Mouse (Mus musculus): ENCODE data around the gene Ap3d1.

Gene Ap3d1

GRCm38 (mm10) chr10:80704418-80704817 is 37.6 kb downstream of the Ap3d1 start:
- DNase-seq (ENCODE audit: low read depth, low spot score) = no peak

GRCm38 (mm10) chr10:80703643-80704042 is 38.4 kb downstream of the Ap3d1 start:
- DNase-seq (ENCODE audit: low read depth, low spot score) = no peak

- DNase-seq (ENCODE audit: low read depth, low spot score) = peak; percentile 96
These were observed 39.3 kb downstream of the Ap3d1 start for GRCm38 (mm10) chr10:80702536-80703390.

GRCm38 (mm10) chr10:80701721-80702535 is 40.1 kb downstream of the Ap3d1 start, which contains the start of the genes Mob3a and Izumo4:
Gene Mob3a, minus strand, starts transcription at chr10:80701977.
Gene Izumo4, plus strand, starts transcription at chr10:80702184.
- peak; percentile 100 for DNase-seq (ENCODE audit: low read depth, low spot score)

GRCm38 (mm10) chr10:80700732-80701131 is 41.3 kb downstream of the Ap3d1 start:
- no peak for DNase-seq (ENCODE audit: low read depth, low spot score)

- no peak for DNase-seq (ENCODE audit: low read depth, low spot score)
These were observed 42.0 kb downstream of the Ap3d1 start for GRCm38 (mm10) chr10:80700038-80700504.

GRCm38 (mm10) chr10:80698605-80699004 is 43.5 kb downstream of the Ap3d1 start:
- no peak for DNase-seq (ENCODE audit: low read depth, low spot score)

GRCm38 (mm10) chr10:80697812-80698211 is 44.3 kb downstream of the Ap3d1 start:
- DNase-seq (ENCODE audit: low read depth, low spot score) = no peak

GRCm38 (mm10) chr10:80697393-80697787 is 44.7 kb downstream of the Ap3d1 start:
- DNase-seq (ENCODE audit: low read depth, low spot score) = no peak

- no peak for DNase-seq (ENCODE audit: low read depth, low spot score)
These were observed 45.3 kb downstream of the Ap3d1 start for GRCm38 (mm10) chr10:80696502-80697392.

GRCm38 (mm10) chr10:80695801-80696501 is 46.1 kb downstream of the Ap3d1 start:
- peak; percentile 21 for DNase-seq (ENCODE audit: low read depth, low spot score)

- peak; percentile 62 for DNase-seq (ENCODE audit: low read depth, low spot score)
These were observed 46.9 kb downstream of the Ap3d1 start for GRCm38 (mm10) chr10:80695186-80695585.

GRCm38 (mm10) chr10:80694159-80694938 is 47.7 kb downstream of the Ap3d1 start:
- DNase-seq (ENCODE audit: low read depth, low spot score) = no peak

- DNase-seq (ENCODE audit: low read depth, low spot score) = no peak
These were observed 48.5 kb downstream of the Ap3d1 start for GRCm38 (mm10) chr10:80693401-80694045.

- DNase-seq (ENCODE audit: low read depth, low spot score) = peak; percentile 65
These were observed 49.6 kb downstream of the Ap3d1 start for GRCm38 (mm10) chr10:80692249-80693165.

- peak; percentile 83 for DNase-seq (ENCODE audit: low read depth, low spot score)
These were observed 54.2 kb downstream of the Ap3d1 start for GRCm38 (mm10) chr10:80687850-80688249.

GRCm38 (mm10) chr10:80686617-80687016 is 55.4 kb downstream of the Ap3d1 start:
- no peak for DNase-seq (ENCODE audit: low read depth, low spot score)

GRCm38 (mm10) chr10:80684984-80685383 is 57.1 kb downstream of the Ap3d1 start:
- no peak for DNase-seq (ENCODE audit: low read depth, low spot score)

Data from R1 (cell line).